Mouse (Mus musculus): Measurements from ENCODE around the gene Net1. TPM values are rescaled to one million over a fixed set of nuclear protein-coding genes. Genes with fewer than 3 reads are reported as not detected.

The Net1 gene
- total RNA-seq (2023; ENCODE audit: inconsistent age): 23.3 to 28.0 TPM (median 26.6 TPM) in 4 replicates

GRCm38 (mm10) chr13:3917571-3918311 is at the start of gene Net1, which contains the start of gene Tubal3:
TSS of gene Net1 (minus strand) at chr13:3918220.
TSS of gene Tubal3 (plus strand) at chr13:3918274.

GRCm38 (mm10) chr13:3945249-3945648 is 27.2 kb upstream of the Net1 start, which contains the start of gene Ucn3:
TSS of gene Ucn3 (minus strand) at chr13:3945349.

GRCm38 (mm10) chr13:3853648-3854333 is 64.2 kb downstream of the Net1 start, which contains the start of gene Calm5:
TSS of gene Calm5 (plus strand) at chr13:3854173.

GRCm38 (mm10) chr13:3837312-3837807 is 80.7 kb downstream of the Net1 start, which contains the start of gene Calm4:
TSS of gene Calm4 (plus strand) at chr13:3837757.

Other genes with a start within 250 kb of the Net1 start
- not detected in 4 replicates for gene Calml3, start 113.9 kb downstream of the Net1 start, total RNA-seq (2023; ENCODE audit: inconsistent age)
- gene Calm4, start 80.5 kb downstream of the Net1 start, total RNA-seq (2023; ENCODE audit: inconsistent age): not detected in 4 replicates
- not detected in 4 replicates for gene Calm5, start 64.0 kb downstream of the Net1 start, total RNA-seq (2023; ENCODE audit: inconsistent age)
- gene Tubal3, start 54 bp upstream of the Net1 start, total RNA-seq (2023; ENCODE audit: inconsistent age): not detected in 4 replicates
- gene Ucn3, start 27.1 kb upstream of the Net1 start, total RNA-seq (2023; ENCODE audit: inconsistent age): not detected in 4 replicates
- not detected in 4 replicates for gene Akr1c14, start 130.8 kb upstream of the Net1 start, total RNA-seq (2023; ENCODE audit: inconsistent age)
- gene Akr1c18, start 232.4 kb upstream of the Net1 start, total RNA-seq (2023; ENCODE audit: inconsistent age): not detected in 4 replicates